Mouse (Mus musculus) megakaryocyte, embryonic 14.5 days (primary cell): ENCODE results near the gene Bcl9l. TPM values are rescaled to one million over a fixed set of nuclear protein-coding genes. Genes with fewer than 3 reads are reported as not detected.
"Not testable (repeated sequence)": the region's sequence is repeated elsewhere in the genome, so short reads cannot be mapped to it uniquely, and the experiment has no call there.

Source experiments
- H3K27me3 ChIP-seq: replicated peaks from 2 replicates; pipeline ENCODE3; 2012; ENCODE audit warnings: inconsistent platforms
- H3K36me3 ChIP-seq: replicated peaks from 2 replicates; pipeline ENCODE3; 2012; ENCODE audit warnings: low read length, inconsistent platforms, mixed read lengths
- H3K4me1 ChIP-seq: 2 replicates; pipeline ENCODE4 v1.6.1; 2012; ENCODE audit warnings: inconsistent platforms
- H3K4me3 ChIP-seq: replicated peaks from 2 replicates; pipeline ENCODE3; 2012; ENCODE audit warnings: moderate library complexity, mild to moderate bottlenecking, inconsistent platforms
- H3K9me3 ChIP-seq: 2 replicates; pipeline ENCODE4 v1.6.1; 2012; ENCODE audit warnings: inconsistent platforms
- FLI1 ChIP-seq: IDR thresholded peaks from 2 replicates; pipeline ENCODE4 v1.6.1; 2012; ENCODE audit warnings: low read length, inconsistent platforms, mixed read lengths
- GATA1 ChIP-seq: IDR thresholded peaks from 3 replicates; pipeline ENCODE4 v1.6.1; 2012; ENCODE audit warnings: mixed read lengths, low read length, inconsistent platforms, borderline replicate concordance
- polyA plus RNA-seq: library from polyadenylated mRNA; stranded (reverse); fragments of >175 nt; gene quantifications from 2 replicates; pipeline ENCODE4 v1.2.3, GENCODE M21; 2012; ENCODE audit warnings: low replicate concordance; ENCODE audit not compliant: insufficient read depth

The Bcl9l gene
- polyA plus RNA-seq: 11.6 and 16.1 TPM in 2 replicates

DNA sequence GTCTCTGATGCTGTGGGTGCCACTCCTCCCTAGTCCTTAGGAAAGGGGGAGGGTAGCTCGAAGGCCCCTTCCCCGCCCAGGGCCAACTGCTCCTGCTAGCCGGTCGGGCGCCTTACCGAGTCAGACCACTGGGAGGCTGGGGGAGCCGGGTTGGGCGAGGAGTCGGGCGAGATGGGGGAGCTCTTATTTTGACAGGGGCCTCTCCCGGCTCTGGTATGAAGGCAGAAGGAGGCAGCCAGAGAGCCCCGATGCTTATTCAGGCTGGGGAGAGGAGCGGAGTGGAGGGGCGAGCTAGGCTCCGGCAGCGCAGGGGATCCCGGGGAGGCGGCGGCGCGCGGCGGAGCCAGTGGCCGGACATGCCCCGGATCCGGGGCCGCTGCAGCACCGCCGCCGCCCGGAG lies at the start of gene Bcl9l:
Bcl9l (plus strand) TSS at position 274 of the 400 bp plus-strand sequence.
- H3K9me3 ChIP-seq: no peaks in the 10 kb centered on the region
- no peak for TF ChIP-seq FLI1
- TF ChIP-seq GATA1: no peak
- peak within 1 kb of the TSS; percentile 95 for H3K4me3 ChIP-seq
- peaks cover 32% of the 10 kb centered on the region for H3K27me3 ChIP-seq
- H3K36me3 ChIP-seq: no peaks in the 10 kb centered on the region
- H3K4me1 ChIP-seq: peaks cover 85% of the 10 kb centered on the region

DNA sequence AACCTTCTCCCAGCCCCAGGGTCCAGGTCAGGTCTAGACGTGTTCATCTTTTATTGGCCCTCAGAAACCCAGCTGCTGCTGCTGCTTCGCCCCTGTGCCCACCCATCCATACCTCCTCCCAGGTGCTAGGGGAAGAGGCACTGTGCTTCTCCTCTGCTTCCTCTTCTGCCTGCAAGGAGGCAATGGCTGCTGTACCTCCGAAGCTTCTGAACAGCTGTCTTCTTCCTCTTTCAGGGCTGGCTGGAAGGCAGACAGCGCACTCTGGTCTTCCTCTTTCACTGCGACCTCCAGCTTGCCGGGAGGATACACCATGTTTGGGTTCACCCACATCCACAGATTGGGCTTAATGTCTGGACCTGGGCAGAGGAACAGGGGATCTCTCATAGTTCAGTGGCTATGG lies 46.9 kb upstream of the Bcl9l start:
- TF ChIP-seq GATA1 (no peak), FLI1 (no peak)
- Histone ChIP-seq H3K27me3 (peaks cover 42% of the 10 kb centered on the region), H3K36me3 (no peaks in the 10 kb centered on the region), H3K4me3 (peak overlapping the region; percentile 66), H3K4me1 (peaks cover 17% of the 10 kb centered on the region), H3K9me3 (no peaks in the 10 kb centered on the region)

- no peaks in the 10 kb centered on the region for H3K9me3 ChIP-seq
- H3K4me1 ChIP-seq: peaks cover 7% of the 10 kb centered on the region
- H3K4me3 ChIP-seq: no peak within 1 kb of the TSS
- H3K27me3 ChIP-seq: peaks cover 20% of the 10 kb centered on the region
- H3K36me3 ChIP-seq: no peaks in the 10 kb centered on the region
- TF ChIP-seq GATA1: no peak
- no peak for TF ChIP-seq FLI1
Observed at GRCm38 (mm10) chr9:44440961-44441360, 41.7 kb upstream of the Bcl9l start, which contains the start of gene Foxr1. Gene Foxr1 (minus strand): TSS chr9:44441136.

DNA sequence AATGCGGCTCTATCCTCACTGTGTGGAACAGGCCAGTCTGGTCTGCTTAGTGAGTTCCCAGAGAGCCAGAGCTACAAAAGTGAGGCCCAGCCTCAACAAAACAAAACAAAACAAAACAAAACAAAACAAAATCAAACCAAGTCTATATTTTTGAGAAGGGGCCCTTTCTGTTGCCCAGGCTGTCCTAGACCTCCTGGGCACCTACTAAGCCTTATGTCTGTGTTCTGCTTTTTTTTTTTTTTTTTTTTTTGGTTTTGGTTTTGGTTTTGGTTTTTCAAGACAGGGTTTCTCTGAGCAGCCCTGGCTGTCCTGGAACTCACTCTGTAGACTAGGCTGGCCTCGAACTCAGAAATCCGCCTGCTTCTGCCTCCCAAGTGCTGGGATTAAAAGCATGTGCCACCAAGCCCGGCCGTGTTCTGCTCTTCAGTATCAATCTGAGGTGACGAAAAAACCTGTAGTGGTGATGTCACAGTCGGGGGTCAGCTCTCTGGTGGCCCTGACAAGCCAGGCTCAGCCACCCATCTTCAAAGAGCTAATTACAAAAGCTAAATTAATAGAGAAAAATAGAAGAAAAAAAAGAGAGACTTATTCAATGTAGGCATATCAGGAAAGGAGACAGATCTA lies 38.1 kb upstream of the Bcl9l start:
- not testable (repeated sequence) for H3K4me3 ChIP-seq, H3K4me1 ChIP-seq, H3K36me3 ChIP-seq, H3K9me3 ChIP-seq
- peaks cover 12% of the 10 kb centered on the region for H3K27me3 ChIP-seq

DNA sequence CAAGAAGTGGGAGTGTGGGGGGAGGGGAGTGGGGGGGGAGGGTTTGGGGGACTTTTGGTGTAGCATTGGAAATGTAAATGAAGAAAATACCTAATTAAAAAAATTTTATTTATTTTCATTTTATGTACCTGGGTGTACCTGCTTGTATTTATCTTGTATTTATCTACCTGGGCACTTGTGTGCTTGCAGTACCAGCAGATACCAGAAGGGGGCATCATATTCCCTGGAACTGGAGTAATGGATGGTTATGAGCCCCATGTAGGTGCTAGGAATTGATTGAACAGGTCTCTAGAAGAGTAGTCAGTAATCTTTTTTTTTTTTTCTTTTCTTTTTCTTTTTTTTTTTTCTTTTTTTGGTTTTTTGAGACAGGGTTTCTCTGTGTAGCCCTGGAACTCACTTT lies 32.2 kb upstream of the Bcl9l start:
- Histone ChIP-seq H3K4me3 (no peak overlapping the region), H3K9me3 (no peaks in the 10 kb centered on the region), H3K36me3 (no peaks in the 10 kb centered on the region), H3K4me1 (peaks cover 12% of the 10 kb centered on the region), H3K27me3 (peaks cover 39% of the 10 kb centered on the region)
- TF ChIP-seq GATA1 (no peak), FLI1 (no peak)

DNA sequence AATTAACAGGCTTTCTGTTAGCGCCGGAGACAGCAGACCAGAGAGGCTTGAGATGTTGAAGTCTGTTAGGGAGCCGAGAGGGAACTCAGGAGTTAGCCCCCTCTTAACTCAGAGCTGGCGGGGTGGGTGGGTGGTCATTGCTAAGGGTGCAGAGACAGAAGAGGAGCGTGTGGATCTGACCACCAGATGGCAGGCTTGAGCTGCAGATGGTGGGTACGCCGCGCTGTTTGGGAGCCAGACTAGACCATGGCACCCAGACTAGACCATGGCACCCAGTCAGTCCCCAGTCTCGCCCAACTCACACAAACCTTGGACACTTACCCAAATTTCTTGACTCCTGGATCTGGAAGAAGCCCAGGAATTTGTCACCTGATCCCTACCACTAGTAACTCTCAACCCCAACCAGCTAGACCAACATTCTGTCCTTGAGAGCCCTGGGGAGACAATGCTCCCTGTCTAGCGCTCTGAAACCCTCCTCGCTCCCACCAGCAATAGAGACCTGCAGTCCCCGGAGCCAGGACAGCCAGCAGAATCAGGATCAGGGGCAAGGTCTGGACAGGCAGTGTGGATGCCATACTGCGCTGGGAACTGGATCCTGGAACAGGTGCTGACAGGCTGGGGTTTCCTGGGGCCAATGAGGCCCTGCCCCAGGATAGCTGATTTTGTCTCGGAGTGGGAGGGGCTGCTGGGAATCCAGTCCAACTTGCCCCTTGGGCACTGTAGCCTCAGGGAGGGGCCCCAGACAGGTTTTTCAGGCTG lies 28.3 kb upstream of the Bcl9l start:
- TF ChIP-seq FLI1: no peak
- no peak for TF ChIP-seq GATA1
- no peaks in the 10 kb centered on the region for H3K9me3 ChIP-seq
- peaks cover 61% of the 10 kb centered on the region for H3K27me3 ChIP-seq

GRCm38 (mm10) chr9:44454891-44455220 lies 27.8 kb upstream of the Bcl9l start, which contains the start of gene Upk2:
Gene Upk2 (minus strand): TSS chr9:44454976.
- Histone ChIP-seq H3K36me3 (no peaks in the 10 kb centered on the region), H3K4me1 (peaks cover 12% of the 10 kb centered on the region), H3K9me3 (no peaks in the 10 kb centered on the region), H3K4me3 (peak within 1 kb of the TSS; percentile 46), H3K27me3 (peaks cover 65% of the 10 kb centered on the region)
- TF ChIP-seq FLI1 (no peak), GATA1 (no peak)

More for the DNA sequence above, 28.3 kb upstream of the Bcl9l start:
- Histone ChIP-seq H3K4me3 (peak overlapping the region; percentile 46), H3K36me3 (no peaks in the 10 kb centered on the region), H3K4me1 (peaks cover 12% of the 10 kb centered on the region)

GRCm38 (mm10) chr9:44457035-44457742 lies 25.4 kb upstream of the Bcl9l start:
- Histone ChIP-seq H3K4me1 (peaks cover 17% of the 10 kb centered on the region), H3K36me3 (no peaks in the 10 kb centered on the region), H3K9me3 (no peaks in the 10 kb centered on the region), H3K4me3 (no peak overlapping the region), H3K27me3 (peaks cover 75% of the 10 kb centered on the region)
- no peak for TF ChIP-seq GATA1
- TF ChIP-seq FLI1: no peak

GRCm38 (mm10) chr9:44461950-44462349 lies 20.7 kb upstream of the Bcl9l start:
- Histone ChIP-seq H3K4me1 (peaks cover 4% of the 10 kb centered on the region; the same call in 1 of the 2 replicates), H3K36me3 (no peaks in the 10 kb centered on the region), H3K9me3 (peaks cover 2% of the 10 kb centered on the region), H3K4me3 (peak overlapping the region; percentile 35), H3K27me3 (peaks cover 52% of the 10 kb centered on the region)
- TF ChIP-seq FLI1 (no peak), GATA1 (no peak)

GRCm38 (mm10) chr9:44468224-44468623 lies 14.4 kb upstream of the Bcl9l start:
- Histone ChIP-seq H3K27me3 (peaks cover 63% of the 10 kb centered on the region), H3K4me1 (peaks cover 6% of the 10 kb centered on the region), H3K4me3 (no peak overlapping the region), H3K36me3 (no peaks in the 10 kb centered on the region), H3K9me3 (peaks cover 11% of the 10 kb centered on the region)
- no peak for TF ChIP-seq GATA1
- no peak for TF ChIP-seq FLI1

DNA sequence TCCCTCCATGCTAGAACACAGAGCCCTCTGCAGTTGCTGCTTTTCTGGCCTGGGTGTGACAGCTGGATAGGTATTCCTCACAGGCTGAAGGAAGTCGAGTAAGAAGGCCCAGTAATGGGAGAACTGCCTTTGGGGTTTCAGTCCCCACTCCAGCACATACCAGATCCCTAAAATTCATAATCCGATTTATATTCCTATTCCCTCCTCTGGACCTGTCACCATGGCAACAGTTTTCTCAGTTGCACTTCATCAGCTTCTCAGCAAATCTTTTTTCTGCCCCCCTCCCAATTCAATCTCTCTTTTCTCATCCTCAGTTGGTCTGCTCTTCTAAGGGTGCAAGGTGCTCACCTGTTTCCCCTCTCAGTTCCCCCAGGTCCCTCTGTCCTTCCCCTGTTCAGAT lies 13.8 kb upstream of the Bcl9l start:
- Histone ChIP-seq H3K36me3 (no peaks in the 10 kb centered on the region), H3K4me3 (no peak overlapping the region), H3K9me3 (peaks cover 11% of the 10 kb centered on the region), H3K4me1 (peaks cover 6% of the 10 kb centered on the region), H3K27me3 (peaks cover 61% of the 10 kb centered on the region)
- TF ChIP-seq FLI1 (no peak), GATA1 (no peak)
